Mouse (Mus musculus): ENCODE data around the gene Dcaf12.

Gene Dcaf12

GRCm38 (mm10) chr4:41310567-41311563, 3.8 kb downstream of the Dcaf12 start:
- no peak for DNase-seq

- DNase-seq, result no peak
Measured at GRCm38 (mm10) chr4:41307406-41307805, 7.3 kb downstream of the Dcaf12 start.

GRCm38 (mm10) chr4:41304302-41304701, 10.4 kb downstream of the Dcaf12 start:
- DNase-seq, result no peak

GRCm38 (mm10) chr4:41303671-41304070, 11.0 kb downstream of the Dcaf12 start:
- no peak for DNase-seq

- no peak for DNase-seq
Measured at GRCm38 (mm10) chr4:41298976-41299375, 15.7 kb downstream of the Dcaf12 start.

- DNase-seq, result no peak
Measured at GRCm38 (mm10) chr4:41295960-41296359, 18.7 kb downstream of the Dcaf12 start.

GRCm38 (mm10) chr4:41295507-41295906, 19.2 kb downstream of the Dcaf12 start:
- DNase-seq, result no peak

- DNase-seq, result no peak
Measured at GRCm38 (mm10) chr4:41293907-41294306, 20.8 kb downstream of the Dcaf12 start.

- no peak for DNase-seq
Measured at GRCm38 (mm10) chr4:41289802-41290201, 24.9 kb downstream of the Dcaf12 start.

- no peak for DNase-seq
Measured at GRCm38 (mm10) chr4:41286420-41286819, 28.3 kb downstream of the Dcaf12 start.

GRCm38 (mm10) chr4:41284087-41284486, 30.6 kb downstream of the Dcaf12 start:
- no peak for DNase-seq

GRCm38 (mm10) chr4:41275927-41276326, 38.8 kb downstream of the Dcaf12 start:
- no peak for DNase-seq

GRCm38 (mm10) chr4:41274980-41275850, 39.5 kb downstream of the Dcaf12 start, which contains the start of gene Ubap2:
Gene Ubap2 (minus strand): TSS chr4:41275144.
- DNase-seq, result peak; percentile 94

GRCm38 (mm10) chr4:41274377-41274979, 40.2 kb downstream of the Dcaf12 start:
- peak; percentile 79 for DNase-seq

GRCm38 (mm10) chr4:41268133-41268532, 46.6 kb downstream of the Dcaf12 start:
- no peak for DNase-seq

GRCm38 (mm10) chr4:41266350-41266749, 48.3 kb downstream of the Dcaf12 start:
- no peak for DNase-seq

GRCm38 (mm10) chr4:41260691-41261090, 54.0 kb downstream of the Dcaf12 start:
- DNase-seq, result no peak

- DNase-seq, result no peak
Measured at GRCm38 (mm10) chr4:41259019-41259418, 55.7 kb downstream of the Dcaf12 start.

GRCm38 (mm10) chr4:41257752-41258151, 56.9 kb downstream of the Dcaf12 start:
- no peak for DNase-seq

GRCm38 (mm10) chr4:41255564-41256210, 59.0 kb downstream of the Dcaf12 start:
- DNase-seq, result no peak

- no peak for DNase-seq
Measured at GRCm38 (mm10) chr4:41253756-41254155, 60.9 kb downstream of the Dcaf12 start.

- DNase-seq, result no peak
Measured at GRCm38 (mm10) chr4:41245408-41245807, 69.3 kb downstream of the Dcaf12 start.
